Mouse (Mus musculus): Measurements from ENCODE around the gene Tsga10. TPM values are rescaled to one million over a fixed set of nuclear protein-coding genes. Genes with fewer than 3 reads are reported as not detected.
"Not testable (repeated sequence)": the region's sequence is repeated elsewhere in the genome, so short reads cannot be mapped to it uniquely, and the experiment has no call there.

Gene Tsga10
- polyA plus RNA-seq, 1 experiment: 3.3 TPM

GRCm38 (mm10) chr1:37727186-37727585, 139.0 kb downstream of the Tsga10 start:
- TF ChIP-seq CTCF (IDR thresholded peaks at IDR 0.05; ENCODE audit: borderline replicate concordance, insufficient read depth, low read length) (no peak), POLR2A (IDR thresholded peaks at IDR 0.05; ENCODE audit: low read depth, low read length) (no peak)
- Histone ChIP-seq H3K4me1 (ENCODE audit: control insufficient read depth, insufficient read depth, low read length) (no peaks in the 10 kb centered on the region), H3K27ac (ENCODE audit: insufficient read depth, low read length) (no peak overlapping the region), H3K4me3 (ENCODE audit: insufficient read depth, low read length) (no peak overlapping the region)

GRCm38 (mm10) chr1:37726426-37726825, 139.8 kb downstream of the Tsga10 start:
- no peak for TF ChIP-seq CTCF (IDR thresholded peaks at IDR 0.05; ENCODE audit: borderline replicate concordance, insufficient read depth, low read length)
- no peak for TF ChIP-seq POLR2A (IDR thresholded peaks at IDR 0.05; ENCODE audit: low read depth, low read length)
- Histone ChIP-seq H3K4me1 (ENCODE audit: control insufficient read depth, insufficient read depth, low read length) (no peaks in the 10 kb centered on the region), H3K4me3 (ENCODE audit: insufficient read depth, low read length) (no peak overlapping the region)

GRCm38 (mm10) chr1:37725880-37726279, 140.3 kb downstream of the Tsga10 start:
- no peak for TF ChIP-seq POLR2A (IDR thresholded peaks at IDR 0.05; ENCODE audit: low read depth, low read length)
- TF ChIP-seq CTCF (IDR thresholded peaks at IDR 0.05; ENCODE audit: borderline replicate concordance, insufficient read depth, low read length): no peak
- Histone ChIP-seq H3K4me3 (ENCODE audit: insufficient read depth, low read length) (no peak overlapping the region), H3K27ac (ENCODE audit: insufficient read depth, low read length) (no peak overlapping the region), H3K4me1 (ENCODE audit: control insufficient read depth, insufficient read depth, low read length) (no peaks in the 10 kb centered on the region)

More at GRCm38 (mm10) chr1:37726426-37726825, 139.8 kb downstream of the Tsga10 start:
- no peak overlapping the region for H3K27ac ChIP-seq (ENCODE audit: insufficient read depth, low read length)

- no peak for TF ChIP-seq CTCF (IDR thresholded peaks at IDR 0.05; ENCODE audit: borderline replicate concordance, insufficient read depth, low read length)
- TF ChIP-seq POLR2A (IDR thresholded peaks at IDR 0.05; ENCODE audit: low read depth, low read length): no peak
- no peaks in the 10 kb centered on the region for H3K4me1 ChIP-seq (ENCODE audit: control insufficient read depth, insufficient read depth, low read length)
- no peak overlapping the region for H3K4me3 ChIP-seq (ENCODE audit: insufficient read depth, low read length)
- H3K27ac ChIP-seq (ENCODE audit: insufficient read depth, low read length): no peak overlapping the region
Observed at GRCm38 (mm10) chr1:37721092-37721491, 145.1 kb downstream of the Tsga10 start.

- Histone ChIP-seq H3K27ac (ENCODE audit: insufficient read depth, low read length) (no peak within 1 kb of the TSS), H3K4me1 (ENCODE audit: control insufficient read depth, insufficient read depth, low read length) (no peaks in the 10 kb centered on the region), H3K4me3 (ENCODE audit: insufficient read depth, low read length) (peak within 1 kb of the TSS; percentile 62)
- TF ChIP-seq POLR2A (IDR thresholded peaks at IDR 0.05; ENCODE audit: low read depth, low read length) (no peak), CTCF (IDR thresholded peaks at IDR 0.05; ENCODE audit: borderline replicate concordance, insufficient read depth, low read length) (no peak; the same call in 1 of the 2 replicates)
Observed at GRCm38 (mm10) chr1:37719761-37720640, 146.2 kb downstream of the Tsga10 start, which contains the start of gene 2010300C02Rik. Gene 2010300C02Rik, minus strand, starts transcription at chr1:37720085.

- H3K4me1 ChIP-seq (ENCODE audit: control insufficient read depth, insufficient read depth, low read length): no peaks in the 10 kb centered on the region
- 0 out of 2 replicates have a peak overlapping the region, but pooled peaks have one; percentile 12 for H3K4me3 ChIP-seq (ENCODE audit: insufficient read depth, low read length)
- TF ChIP-seq CTCF (IDR thresholded peaks at IDR 0.05; ENCODE audit: borderline replicate concordance, insufficient read depth, low read length): no peak
- TF ChIP-seq POLR2A (IDR thresholded peaks at IDR 0.05; ENCODE audit: low read depth, low read length): no peak
- no peak overlapping the region for H3K27ac ChIP-seq (ENCODE audit: insufficient read depth, low read length)
Observed at GRCm38 (mm10) chr1:37719030-37719723, 147.1 kb downstream of the Tsga10 start.

- Histone ChIP-seq H3K4me3 (ENCODE audit: insufficient read depth, low read length) (no peak overlapping the region), H3K4me1 (ENCODE audit: control insufficient read depth, insufficient read depth, low read length) (no peaks in the 10 kb centered on the region), H3K27ac (ENCODE audit: insufficient read depth, low read length) (no peak overlapping the region)
- no peak for TF ChIP-seq CTCF (IDR thresholded peaks at IDR 0.05; ENCODE audit: borderline replicate concordance, insufficient read depth, low read length)
- TF ChIP-seq POLR2A (IDR thresholded peaks at IDR 0.05; ENCODE audit: low read depth, low read length): no peak
Observed at GRCm38 (mm10) chr1:37718516-37718915, 147.7 kb downstream of the Tsga10 start.

- TF ChIP-seq CTCF (IDR thresholded peaks at IDR 0.05; ENCODE audit: borderline replicate concordance, insufficient read depth, low read length) (no peak), POLR2A (IDR thresholded peaks at IDR 0.05; ENCODE audit: low read depth, low read length) (no peak)
- no peak overlapping the region for H3K27ac ChIP-seq (ENCODE audit: insufficient read depth, low read length)
- H3K4me1 ChIP-seq (ENCODE audit: control insufficient read depth, insufficient read depth, low read length): no peaks in the 10 kb centered on the region
- no peak overlapping the region for H3K4me3 ChIP-seq (ENCODE audit: insufficient read depth, low read length)
Observed at GRCm38 (mm10) chr1:37717415-37718195, 148.6 kb downstream of the Tsga10 start.

GRCm38 (mm10) chr1:37712357-37712737, 153.9 kb downstream of the Tsga10 start:
- not testable (repeated sequence) for H3K4me1 ChIP-seq (ENCODE audit: control insufficient read depth, insufficient read depth, low read length); H3K4me3 ChIP-seq (ENCODE audit: insufficient read depth, low read length); H3K27ac ChIP-seq (ENCODE audit: insufficient read depth, low read length)
